In genomic region chr4:135358736-135359135, GRCm38 (mm10) we compare ENCODE assay signal across 9 mouse cellular contexts. TPM values are rescaled to one million over a fixed set of nuclear protein-coding genes. Genes with fewer than 3 reads are reported as not detected.
DNase-seq lines count a peak whose midpoint lies in the region; ATAC-seq and TF ChIP-seq lines count a peak whose summit lies in the region.
"Had no signal": no experiment of that assay in that cellular context is flagged by ENCODE, and none has a peak within 500 bp of the region (broad histone marks: within the 10 kb centered on the region; RNA-seq: fewer than 3 reads in every experiment).

No protein-coding gene starts in this region.

- H3K27ac ChIP-seq in olfactory bulb, adult 2 months (ENCODE audit: insufficient read depth, low read depth, low read length): no peak overlapping the region
- H3K27ac ChIP-seq: macrophage had no signal

- 1% methylated on average over 6 of the region's 6 CpGs for WGBS in olfactory bulb, adult 2 months

- no peaks in the 10 kb centered on the region for H3K27me3 ChIP-seq in E14TG2a.4 (ENCODE audit: insufficient read depth, low read length)

- peaks cover 30% of the 10 kb centered on the region for H3K4me1 ChIP-seq in E14TG2a.4 (replicated peaks; ENCODE audit: low read depth, low read length)
- H3K4me1 ChIP-seq in olfactory bulb, adult 2 months (ENCODE audit: control insufficient read depth, insufficient read depth, low read length): peaks cover 7% of the 10 kb centered on the region; the same call in 1 of the 2 replicates

- no peaks in the 10 kb centered on the region for H3K9me3 ChIP-seq in E14TG2a.4 (ENCODE audit: low read length)

- TF ChIP-seq POLR2A in olfactory bulb, adult 2 months (IDR thresholded peaks at IDR 0.05; ENCODE audit: insufficient read depth, low read depth, low read length): no peak

- ATAC-seq in common myeloid progenitor, adult 5-6 weeks (replicated peaks; ENCODE audit: low read depth, poor library complexity, severe bottlenecking): peak; percentile 54
- no peak for ATAC-seq in erythroblast, adult 5-6 weeks (replicated peaks; ENCODE audit: low FRiP score, poor library complexity, severe bottlenecking)

- peak; percentile 73 for TF ChIP-seq CTCF in E14TG2a.4 (conservative IDR thresholded peaks at IDR 0.05; ENCODE audit: low read length)
- TF ChIP-seq CTCF in olfactory bulb, adult 2 months (IDR thresholded peaks at IDR 0.05; ENCODE audit: insufficient read depth, low read depth, low read length): peak; percentile 22; the same call in 1 of the 2 replicates

- DNase-seq in kidney, postnatal 25 days: peak; percentile 49 to 56
- no peak for DNase-seq in kidney, adult 9 months
- peak; percentile 60 to 62 for DNase-seq in B cell, adult 2 months

- no peaks in the 10 kb centered on the region for H3K36me3 ChIP-seq in E14TG2a.4 (ENCODE audit: insufficient read depth, low read length)

- no peak overlapping the region for H3K4me3 ChIP-seq in E14TG2a.4 (replicated peaks; ENCODE audit: low read length)
- no peak overlapping the region for H3K4me3 ChIP-seq in olfactory bulb, adult 2 months (ENCODE audit: insufficient read depth, low read depth, low read length)

RNA-seq across cellular contexts. Expression of gene Srrm1, which starts 5.6 kb away (rescaled TPM):
- total RNA-seq in common myeloid progenitor, adult 5-6 weeks (2017): 206 and 227 TPM in 2 replicates
- polyA plus RNA-seq in olfactory bulb, adult 2 months (2012; ENCODE audit: insufficient read depth, insufficient read length, low replicate concordance, missing spikeins): 281 and 545 TPM in 2 replicates
- total RNA-seq in erythroblast, adult 5-6 weeks (2015; ENCODE audit: low replicate concordance): 63.4 and 116 TPM in 2 replicates
- total RNA-seq in erythroblast, adult 5-6 weeks (2017; ENCODE audit: low replicate concordance): 91.7 and 120 TPM in 2 replicates

RNA-seq across cellular contexts. Expression of gene Ncmap, which starts 39.3 kb away (rescaled TPM):
- not detected in 2 replicates for total RNA-seq in common myeloid progenitor, adult 5-6 weeks (2017)
- not detected in 2 replicates for polyA plus RNA-seq in olfactory bulb, adult 2 months (2012; ENCODE audit: insufficient read depth, insufficient read length, low replicate concordance, missing spikeins)
- total RNA-seq in erythroblast, adult 5-6 weeks (2015; ENCODE audit: low replicate concordance): not detected in 2 replicates
- not detected in 2 replicates for total RNA-seq in erythroblast, adult 5-6 weeks (2017; ENCODE audit: low replicate concordance)
- total RNA-seq: heart, adult 18-20 months had no signal
- polyA plus RNA-seq: macrophage had no signal
